Mouse (Mus musculus): Measurements from ENCODE around the gene Sema6d. TPM values are rescaled to one million over a fixed set of nuclear protein-coding genes. Genes with fewer than 3 reads are reported as not detected.

The Sema6d gene
- polyA plus RNA-seq, 1 experiment, result 3.1 TPM

GRCm38 (mm10) chr2:124472674-124473507 lies 383.1 kb downstream of the Sema6d start:
- Histone ChIP-seq H3ac (ENCODE audit: control insufficient read depth, insufficient read length, low read depth) (no peak overlapping the region), H3K4me3 (ENCODE audit: insufficient read depth, poor library complexity, severe bottlenecking) (no peak overlapping the region), H3K27me3 (ENCODE audit: control insufficient read depth, insufficient read depth, insufficient read length) (no peaks in the 10 kb centered on the region), H3K79me3 (ENCODE audit: low read depth) (no peaks in the 10 kb centered on the region), H3K79me2 (ENCODE audit: control insufficient read depth, insufficient read depth) (no peaks in the 10 kb centered on the region), H3K36me3 (ENCODE audit: control insufficient read depth, insufficient read depth) (no peaks in the 10 kb centered on the region)
- TF ChIP-seq MAX (IDR thresholded peaks at IDR 0.05) (no peak), CEBPB (IDR thresholded peaks at IDR 0.05; ENCODE audit: low read depth) (no peak), MYOD1 (IDR thresholded peaks at IDR 0.05; ENCODE audit: control insufficient read depth, insufficient read length, low read depth) (no peak), CTCF (IDR thresholded peaks at IDR 0.05; ENCODE audit: control insufficient read depth, insufficient read depth, insufficient read length) (no peak), FOSL1 (IDR thresholded peaks at IDR 0.05; ENCODE audit: insufficient read depth, low read length, poor library complexity, severe bottlenecking) (no peak), USF1 (IDR thresholded peaks at IDR 0.05; ENCODE audit: low read depth) (no peak), MYOG (IDR thresholded peaks at IDR 0.05; ENCODE audit: control insufficient read depth, extremely low read depth, insufficient read length) (no peak)

GRCm38 (mm10) chr2:124477904-124478303 lies 388.1 kb downstream of the Sema6d start:
- no peak for TF ChIP-seq FOSL1 (IDR thresholded peaks at IDR 0.05; ENCODE audit: insufficient read depth, low read length, poor library complexity, severe bottlenecking)
- no peak for TF ChIP-seq MYOG (IDR thresholded peaks at IDR 0.05; ENCODE audit: control insufficient read depth, extremely low read depth, insufficient read length)
- TF ChIP-seq CEBPB (IDR thresholded peaks at IDR 0.05; ENCODE audit: low read depth), result no peak
- TF ChIP-seq USF1 (IDR thresholded peaks at IDR 0.05; ENCODE audit: low read depth), result no peak
- no peak for TF ChIP-seq MAX (IDR thresholded peaks at IDR 0.05)
- no peak for TF ChIP-seq CTCF (IDR thresholded peaks at IDR 0.05; ENCODE audit: control insufficient read depth, insufficient read depth, insufficient read length)
- TF ChIP-seq MYOD1 (IDR thresholded peaks at IDR 0.05; ENCODE audit: control insufficient read depth, insufficient read length, low read depth), result no peak
- no peaks in the 10 kb centered on the region for H3K79me3 ChIP-seq (ENCODE audit: low read depth)
- H3K27me3 ChIP-seq (ENCODE audit: control insufficient read depth, insufficient read depth, insufficient read length), result no peaks in the 10 kb centered on the region
- no peak overlapping the region for H3K4me3 ChIP-seq (ENCODE audit: insufficient read depth, poor library complexity, severe bottlenecking)
- no peaks in the 10 kb centered on the region for H3K36me3 ChIP-seq (ENCODE audit: control insufficient read depth, insufficient read depth)
- H3K79me2 ChIP-seq (ENCODE audit: control insufficient read depth, insufficient read depth), result no peaks in the 10 kb centered on the region
- no peak overlapping the region for H3ac ChIP-seq (ENCODE audit: control insufficient read depth, insufficient read length, low read depth)

GRCm38 (mm10) chr2:124478526-124478925 lies 388.8 kb downstream of the Sema6d start:
- H3ac ChIP-seq (ENCODE audit: control insufficient read depth, insufficient read length, low read depth), result no peak overlapping the region
- TF ChIP-seq CEBPB (IDR thresholded peaks at IDR 0.05; ENCODE audit: low read depth) (no peak), FOSL1 (IDR thresholded peaks at IDR 0.05; ENCODE audit: insufficient read depth, low read length, poor library complexity, severe bottlenecking) (no peak), CTCF (IDR thresholded peaks at IDR 0.05; ENCODE audit: control insufficient read depth, insufficient read depth, insufficient read length) (no peak), MAX (IDR thresholded peaks at IDR 0.05) (no peak), MYOG (IDR thresholded peaks at IDR 0.05; ENCODE audit: control insufficient read depth, extremely low read depth, insufficient read length) (no peak), USF1 (IDR thresholded peaks at IDR 0.05; ENCODE audit: low read depth) (no peak), MYOD1 (IDR thresholded peaks at IDR 0.05; ENCODE audit: control insufficient read depth, insufficient read length, low read depth) (no peak)

GRCm38 (mm10) chr2:124485761-124486160 lies 396.0 kb downstream of the Sema6d start:
- H3K79me3 ChIP-seq (ENCODE audit: low read depth), result no peaks in the 10 kb centered on the region
- H3K79me2 ChIP-seq (ENCODE audit: control insufficient read depth, insufficient read depth), result no peaks in the 10 kb centered on the region
- H3ac ChIP-seq (ENCODE audit: control insufficient read depth, insufficient read length, low read depth), result no peak overlapping the region
- no peak for TF ChIP-seq CTCF (IDR thresholded peaks at IDR 0.05; ENCODE audit: control insufficient read depth, insufficient read depth, insufficient read length)
- no peak for TF ChIP-seq FOSL1 (IDR thresholded peaks at IDR 0.05; ENCODE audit: insufficient read depth, low read length, poor library complexity, severe bottlenecking)
- TF ChIP-seq CEBPB (IDR thresholded peaks at IDR 0.05; ENCODE audit: low read depth), result no peak
- no peak for TF ChIP-seq MYOG (IDR thresholded peaks at IDR 0.05; ENCODE audit: control insufficient read depth, extremely low read depth, insufficient read length)
- no peak for TF ChIP-seq MYOD1 (IDR thresholded peaks at IDR 0.05; ENCODE audit: control insufficient read depth, insufficient read length, low read depth)
- TF ChIP-seq USF1 (IDR thresholded peaks at IDR 0.05; ENCODE audit: low read depth), result no peak
- no peak for TF ChIP-seq MAX (IDR thresholded peaks at IDR 0.05)
- no peaks in the 10 kb centered on the region for H3K36me3 ChIP-seq (ENCODE audit: control insufficient read depth, insufficient read depth)
- H3K27me3 ChIP-seq (ENCODE audit: control insufficient read depth, insufficient read depth, insufficient read length), result no peaks in the 10 kb centered on the region
- H3K4me3 ChIP-seq (ENCODE audit: insufficient read depth, poor library complexity, severe bottlenecking), result no peak overlapping the region

More at GRCm38 (mm10) chr2:124478526-124478925, 388.8 kb downstream of the Sema6d start:
- no peaks in the 10 kb centered on the region for H3K36me3 ChIP-seq (ENCODE audit: control insufficient read depth, insufficient read depth)
- H3K27me3 ChIP-seq (ENCODE audit: control insufficient read depth, insufficient read depth, insufficient read length), result no peaks in the 10 kb centered on the region
- no peaks in the 10 kb centered on the region for H3K79me3 ChIP-seq (ENCODE audit: low read depth)
- no peak overlapping the region for H3K4me3 ChIP-seq (ENCODE audit: insufficient read depth, poor library complexity, severe bottlenecking)
- H3K79me2 ChIP-seq (ENCODE audit: control insufficient read depth, insufficient read depth), result no peaks in the 10 kb centered on the region

- TF ChIP-seq USF1 (IDR thresholded peaks at IDR 0.05; ENCODE audit: low read depth) (no peak), CEBPB (IDR thresholded peaks at IDR 0.05; ENCODE audit: low read depth) (no peak), MAX (IDR thresholded peaks at IDR 0.05) (no peak), FOSL1 (IDR thresholded peaks at IDR 0.05; ENCODE audit: insufficient read depth, low read length, poor library complexity, severe bottlenecking) (no peak), MYOD1 (IDR thresholded peaks at IDR 0.05; ENCODE audit: control insufficient read depth, insufficient read length, low read depth) (no peak), MYOG (IDR thresholded peaks at IDR 0.05; ENCODE audit: control insufficient read depth, extremely low read depth, insufficient read length) (no peak), CTCF (IDR thresholded peaks at IDR 0.05; ENCODE audit: control insufficient read depth, insufficient read depth, insufficient read length) (no peak)
- H3K27me3 ChIP-seq (ENCODE audit: control insufficient read depth, insufficient read depth, insufficient read length), result no peaks in the 10 kb centered on the region
- H3K79me2 ChIP-seq (ENCODE audit: control insufficient read depth, insufficient read depth), result no peaks in the 10 kb centered on the region
- no peak overlapping the region for H3ac ChIP-seq (ENCODE audit: control insufficient read depth, insufficient read length, low read depth)
- H3K36me3 ChIP-seq (ENCODE audit: control insufficient read depth, insufficient read depth), result no peaks in the 10 kb centered on the region
- H3K79me3 ChIP-seq (ENCODE audit: low read depth), result no peaks in the 10 kb centered on the region
- no peak overlapping the region for H3K4me3 ChIP-seq (ENCODE audit: insufficient read depth, poor library complexity, severe bottlenecking)
Observed at GRCm38 (mm10) chr2:124490010-124490801, 400.4 kb downstream of the Sema6d start.

All from C2C12 (cell line).